In the genomic region with DNA sequence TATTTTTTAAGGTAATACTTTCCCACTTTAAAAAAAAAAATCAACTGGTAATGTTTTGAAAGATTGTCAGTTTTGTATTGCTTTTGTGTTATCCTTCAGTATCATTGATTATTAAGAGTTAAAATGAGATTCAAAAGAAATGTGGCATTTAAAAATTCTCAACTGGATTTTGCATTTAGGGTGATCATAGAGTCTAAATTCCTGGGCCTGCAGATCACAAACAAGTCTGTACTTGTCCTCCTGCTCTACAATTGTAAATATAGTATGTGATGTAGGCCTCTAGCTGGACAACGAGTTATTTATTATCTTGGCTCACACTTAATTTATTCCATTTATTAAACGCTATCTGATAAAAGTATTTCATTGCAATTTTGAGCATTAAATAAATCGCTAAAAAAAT, we compare ENCODE assay signal across 22 mouse cellular contexts. TPM values are rescaled to one million over a fixed set of nuclear protein-coding genes. Genes with fewer than 3 reads are reported as not detected.
DNase-seq lines count a peak whose midpoint lies in the region; ATAC-seq and TF ChIP-seq lines count a peak whose summit lies in the region.
"Had no signal": no experiment of that assay in that cellular context is flagged by ENCODE, and none has a peak within 500 bp of the region (broad histone marks: within the 10 kb centered on the region; RNA-seq: fewer than 3 reads in every experiment).

No protein-coding gene starts in this region.

- TF ChIP-seq RAD21 in MEL (IDR thresholded peaks at IDR 0.05; ENCODE audit: low read depth, low read length), result no peak

- peak overlapping the region; percentile 25; the same call in 1 of the 2 replicates for H3K4me2 ChIP-seq in forebrain, embryonic 13.5 days
- H3K4me2 ChIP-seq in hindbrain, embryonic 15.5 days, result peak overlapping the region; percentile 61; the same call in 1 of the 2 replicates
- no peak overlapping the region for H3K4me2 ChIP-seq in hindbrain, embryonic 11.5 days (replicated peaks; ENCODE audit: low read depth, low read length)
- peak overlapping the region; percentile 36; the same call in 1 of the 2 replicates for H3K4me2 ChIP-seq in midbrain, embryonic 16.5 days (ENCODE audit: low read length)
- H3K4me2 ChIP-seq: embryonic facial prominence, embryonic 12.5 days; liver, embryonic 11.5 days; stomach, embryonic 15.5 days had no signal

- peaks cover 30% of the 10 kb centered on the region for H3K79me2 ChIP-seq in MEL (ENCODE audit: control insufficient read depth, insufficient read depth, low read length, poor library complexity)

- H3K9me3 ChIP-seq in forebrain, embryonic 13.5 days (replicated peaks), result no peaks in the 10 kb centered on the region
- H3K9me3 ChIP-seq in forebrain, embryonic 10.5 days, result no peaks in the 10 kb centered on the region
- no peaks in the 10 kb centered on the region for H3K9me3 ChIP-seq in hindbrain, embryonic 15.5 days
- no peaks in the 10 kb centered on the region for H3K9me3 ChIP-seq in hindbrain, embryonic 11.5 days (ENCODE audit: control insufficient read depth, low read length)
- H3K9me3 ChIP-seq in MEL (replicated peaks; ENCODE audit: insufficient read depth, low read length), result no peaks in the 10 kb centered on the region
- no peaks in the 10 kb centered on the region for H3K9me3 ChIP-seq in midbrain, embryonic 16.5 days (replicated peaks; ENCODE audit: control insufficient read depth, low read length, poor library complexity, severe bottlenecking)
- H3K9me3 ChIP-seq: embryonic facial prominence, embryonic 12.5 days; stomach, embryonic 15.5 days had no signal

- no peak for TF ChIP-seq POLR2A in MEL (IDR thresholded peaks at IDR 0.05; ENCODE audit: control insufficient read depth in 1 of 2, insufficient read depth in 1 of 2, low read depth in 1 of 2, low read length in 2 of 2, poor library complexity in 1 of 2)

- H3K27ac ChIP-seq in forebrain, embryonic 13.5 days, result no peak overlapping the region
- no peak overlapping the region for H3K27ac ChIP-seq in forebrain, embryonic 10.5 days
- H3K27ac ChIP-seq in hindbrain, embryonic 15.5 days (replicated peaks), result no peak overlapping the region
- no peak overlapping the region for H3K27ac ChIP-seq in hindbrain, embryonic 11.5 days (ENCODE audit: low read depth, low read length)
- no peak overlapping the region for H3K27ac ChIP-seq in MEL (ENCODE audit: control insufficient read depth, low read depth, low read length)
- no peak overlapping the region for H3K27ac ChIP-seq in midbrain, embryonic 16.5 days (ENCODE audit: low read length)
- H3K27ac ChIP-seq: embryonic facial prominence, embryonic 12.5 days; kidney, postnatal 0 days; stomach, embryonic 15.5 days had no signal

- peaks cover 3% of the 10 kb centered on the region for H3K36me3 ChIP-seq in forebrain, embryonic 13.5 days (ENCODE audit: poor library complexity, severe bottlenecking)
- H3K36me3 ChIP-seq in forebrain, embryonic 10.5 days (replicated peaks), result peaks cover 10% of the 10 kb centered on the region
- no peaks in the 10 kb centered on the region for H3K36me3 ChIP-seq in hindbrain, embryonic 15.5 days
- no peaks in the 10 kb centered on the region for H3K36me3 ChIP-seq in hindbrain, embryonic 11.5 days (ENCODE audit: control insufficient read depth, insufficient read depth, low read length)
- H3K36me3 ChIP-seq in MEL (ENCODE audit: control insufficient read depth in 1 of 2, insufficient read depth in 2 of 2, low read length in 2 of 2), result peaks cover 2 to 25% of the 10 kb centered on the region in 2 experiments; a peak in 3 of 4 replicates
- H3K36me3 ChIP-seq in midbrain, embryonic 16.5 days (ENCODE audit: control insufficient read depth, insufficient read depth, low read length), result no peaks in the 10 kb centered on the region
- H3K36me3 ChIP-seq: stomach, embryonic 15.5 days had no signal

- H3K9ac ChIP-seq in forebrain, embryonic 13.5 days, result no peak overlapping the region
- H3K9ac ChIP-seq in hindbrain, embryonic 15.5 days, result no peak overlapping the region
- H3K9ac ChIP-seq in hindbrain, embryonic 11.5 days (ENCODE audit: low read depth, low read length), result no peak overlapping the region
- peak overlapping the region; percentile 25; the same call in 1 of the 2 replicates for H3K9ac ChIP-seq in MEL (ENCODE audit: control insufficient read depth, low read depth, low read length, poor library complexity, severe bottlenecking)
- H3K9ac ChIP-seq in midbrain, embryonic 16.5 days (ENCODE audit: low read depth, low read length), result no peak overlapping the region
- H3K9ac ChIP-seq: embryonic facial prominence, embryonic 12.5 days; stomach, embryonic 15.5 days had no signal

- TF ChIP-seq EP300 in MEL (IDR thresholded peaks at IDR 0.05; ENCODE audit: low read depth in 1 of 2, low read length in 2 of 2), result no peak

- no peak for DNase-seq in forebrain, embryonic 10.5 days (ENCODE audit: extremely low spot score, low spot score)
- DNase-seq in hindbrain, embryonic 11.5 days (ENCODE audit: low spot score), result no peak
- no peak for DNase-seq in MEL (ENCODE audit: low read depth, low spot score)
- no peak for DNase-seq in frontal cortex, postnatal 25 days (ENCODE audit: low spot score in 2 of 2)
- DNase-seq in cerebellum, postnatal 14 days, result no peak
- DNase-seq: adrenal gland, adult 2 months; cerebellum, adult 8-10 months; gastrocnemius, postnatal 25 days; kidney, adult 11 months; lung, adult 18-20 months; lung, postnatal 14 days; right cerebral cortex, adult 18-20 months; thymus, adult 18-20 months; thymus, postnatal 4 days had no signal

- WGBS in forebrain, embryonic 13.5 days, result 88% methylated on average over 3 of the region's 3 CpGs
- 94% methylated on average over 3 of the region's 3 CpGs for WGBS in forebrain, embryonic 10.5 days
- WGBS in hindbrain, embryonic 15.5 days, result 76% methylated on average over 3 of the region's 3 CpGs
- WGBS in hindbrain, embryonic 11.5 days, result 92% methylated on average over 3 of the region's 3 CpGs
- 77% methylated on average over 3 of the region's 3 CpGs for WGBS in midbrain, embryonic 16.5 days

- ATAC-seq in forebrain, embryonic 13.5 days, result no peak
- ATAC-seq in hindbrain, embryonic 15.5 days (ENCODE audit: low FRiP score, low read depth), result no peak
- no peak for ATAC-seq in hindbrain, embryonic 11.5 days (ENCODE audit: low FRiP score)
- ATAC-seq in midbrain, embryonic 16.5 days, result no peak

- H3K27me3 ChIP-seq in forebrain, embryonic 13.5 days, result no peaks in the 10 kb centered on the region
- no peaks in the 10 kb centered on the region for H3K27me3 ChIP-seq in forebrain, embryonic 10.5 days (ENCODE audit: poor library complexity, severe bottlenecking)
- H3K27me3 ChIP-seq in hindbrain, embryonic 15.5 days, result no peaks in the 10 kb centered on the region
- no peaks in the 10 kb centered on the region for H3K27me3 ChIP-seq in hindbrain, embryonic 11.5 days (ENCODE audit: control insufficient read depth, insufficient read depth, low read length)
- H3K27me3 ChIP-seq in MEL (ENCODE audit: control insufficient read depth in 1 of 2, insufficient read depth in 2 of 2, low read length in 2 of 2), result no peaks in the 10 kb centered on the region
- no peaks in the 10 kb centered on the region for H3K27me3 ChIP-seq in midbrain, embryonic 16.5 days (ENCODE audit: control insufficient read depth, insufficient read depth, low read depth, low read length)
- H3K27me3 ChIP-seq: embryonic facial prominence, embryonic 12.5 days; stomach, embryonic 15.5 days had no signal

- peaks cover 20% of the 10 kb centered on the region for H3K4me1 ChIP-seq in forebrain, embryonic 13.5 days
- H3K4me1 ChIP-seq in forebrain, embryonic 10.5 days, result peaks cover 36% of the 10 kb centered on the region
- peaks cover 16% of the 10 kb centered on the region for H3K4me1 ChIP-seq in hindbrain, embryonic 15.5 days (replicated peaks)
- no peaks in the 10 kb centered on the region for H3K4me1 ChIP-seq in hindbrain, embryonic 11.5 days (replicated peaks; ENCODE audit: control insufficient read depth, insufficient read depth, low read length)
- H3K4me1 ChIP-seq in MEL (ENCODE audit: control insufficient read depth in 1 of 2, insufficient read depth in 2 of 2, low read length in 2 of 2), result peaks cover 3 to 14% of the 10 kb centered on the region in 2 experiments; a peak in 2 of 4 replicates
- H3K4me1 ChIP-seq in midbrain, embryonic 16.5 days (ENCODE audit: control insufficient read depth, insufficient read depth, low read length), result peaks cover 12% of the 10 kb centered on the region

- TF ChIP-seq CTCF in MEL (IDR thresholded peaks at IDR 0.05 in 2 of 3, conservative IDR thresholded peaks at IDR 0.05 in 1 of 3; ENCODE audit: control insufficient read depth in 1 of 3, insufficient read depth in 1 of 3, low read depth in 2 of 3, low read length in 3 of 3, poor library complexity in 1 of 3, severe bottlenecking in 1 of 3), result no peak

- no peak overlapping the region for H3K4me3 ChIP-seq in forebrain, embryonic 13.5 days
- H3K4me3 ChIP-seq in forebrain, embryonic 10.5 days, result no peak overlapping the region
- no peak overlapping the region for H3K4me3 ChIP-seq in hindbrain, embryonic 15.5 days
- no peak overlapping the region for H3K4me3 ChIP-seq in hindbrain, embryonic 11.5 days (ENCODE audit: low read depth, low read length)
- peak overlapping the region in 1 of 2 experiments; percentile 2; a peak in 1 of 4 replicates for H3K4me3 ChIP-seq in MEL (ENCODE audit: control insufficient read depth in 1 of 2, insufficient read depth in 1 of 2, low read depth in 2 of 2, low read length in 2 of 2)
- no peak overlapping the region for H3K4me3 ChIP-seq in midbrain, embryonic 16.5 days (ENCODE audit: low read depth, low read length)
- H3K4me3 ChIP-seq: embryonic facial prominence, embryonic 12.5 days; erythroblast, embryonic 14.5 days; stomach, embryonic 15.5 days had no signal

RNA-seq across cellular contexts. Expression of gene Rfx7, which starts 3.4 kb away (rescaled TPM):
- 16.2 and 18.5 TPM in 2 replicates for polyA plus RNA-seq in forebrain, embryonic 13.5 days (2015; fragmentation: Nextera tagmentation; extraction: Ambion mirVana)
- polyA plus RNA-seq in forebrain, embryonic 10.5 days (2016; fragmentation: Nextera tagmentation; extraction: Ambion mirVana), result 16.5 and 16.8 TPM in 2 replicates
- 15.0 and 15.4 TPM in 2 replicates for polyA plus RNA-seq in hindbrain, embryonic 15.5 days (2015; fragmentation: Nextera tagmentation; extraction: Ambion mirVana)
- polyA plus RNA-seq in hindbrain, embryonic 11.5 days (2014; fragmentation: Nextera tagmentation; extraction: Ambion mirVana), result 23.1 and 26.4 TPM in 2 replicates
- total RNA-seq in MEL (2012; rRNA removed), result 6.2 and 9.3 TPM in 2 replicates
- 10 to 100 TPM; 19.9 to 30.5 TPM for polyA plus RNA-seq in MEL (2012; ENCODE audit: insufficient read depth in 1 of 2, insufficient read length in 2 of 2, low read depth in 1 of 2, low replicate concordance in 2 of 2, missing spikeins in 1 of 2)
- 14.9 and 17.4 TPM in 2 replicates for polyA plus RNA-seq in midbrain, embryonic 16.5 days (2015; fragmentation: Nextera tagmentation; extraction: Ambion mirVana)

RNA-seq across cellular contexts. Expression of gene Tex9, which starts 43.4 kb away (rescaled TPM):
- polyA plus RNA-seq in forebrain, embryonic 13.5 days (2015; fragmentation: Nextera tagmentation; extraction: Ambion mirVana), result 62.0 and 65.6 TPM in 2 replicates
- 75.5 and 89.5 TPM in 2 replicates for polyA plus RNA-seq in forebrain, embryonic 10.5 days (2016; fragmentation: Nextera tagmentation; extraction: Ambion mirVana)
- polyA plus RNA-seq in hindbrain, embryonic 15.5 days (2015; fragmentation: Nextera tagmentation; extraction: Ambion mirVana), result 28.8 and 37.9 TPM in 2 replicates
- polyA plus RNA-seq in hindbrain, embryonic 11.5 days (2014; fragmentation: Nextera tagmentation; extraction: Ambion mirVana), result 55.5 and 75.3 TPM in 2 replicates
- total RNA-seq in MEL (2012; rRNA removed), result 7.0 and 7.9 TPM in 2 replicates
- polyA plus RNA-seq in MEL (2012; ENCODE audit: insufficient read depth in 1 of 2, insufficient read length in 2 of 2, low read depth in 1 of 2, low replicate concordance in 2 of 2, missing spikeins in 1 of 2), result 10 to 100 TPM in 1 of 2 experiments, not detected in 1; 17.1 TPM
- 32.7 and 41.2 TPM in 2 replicates for polyA plus RNA-seq in midbrain, embryonic 16.5 days (2015; fragmentation: Nextera tagmentation; extraction: Ambion mirVana)
